Mouse (Mus musculus) left cerebral cortex, postnatal 4 days (tissue): ENCODE measurements around the gene Slc25a16. TPM values are rescaled to one million over a fixed set of nuclear protein-coding genes. Genes with fewer than 3 reads are reported as not detected.

Experiments used
- DNase-seq: peaks from one replicate; pipeline ENCODE4 v3.0.0-alpha.2; 2022
- intact Hi-C: fragments of 180-260 bp; cut with DNase I; formaldehyde crosslinking; loops from one replicate; pipeline ENCODE4 v1.15.1; 2025
- total RNA-seq, 2 experiments: library from RNA; stranded (reverse); gene quantifications; 2 replicates each; pipeline ENCODE4 v1.2.3; 2021

The Slc25a16 gene
- total RNA-seq: 10 to 100 TPM; 22.1 to 22.6 TPM

DNA sequence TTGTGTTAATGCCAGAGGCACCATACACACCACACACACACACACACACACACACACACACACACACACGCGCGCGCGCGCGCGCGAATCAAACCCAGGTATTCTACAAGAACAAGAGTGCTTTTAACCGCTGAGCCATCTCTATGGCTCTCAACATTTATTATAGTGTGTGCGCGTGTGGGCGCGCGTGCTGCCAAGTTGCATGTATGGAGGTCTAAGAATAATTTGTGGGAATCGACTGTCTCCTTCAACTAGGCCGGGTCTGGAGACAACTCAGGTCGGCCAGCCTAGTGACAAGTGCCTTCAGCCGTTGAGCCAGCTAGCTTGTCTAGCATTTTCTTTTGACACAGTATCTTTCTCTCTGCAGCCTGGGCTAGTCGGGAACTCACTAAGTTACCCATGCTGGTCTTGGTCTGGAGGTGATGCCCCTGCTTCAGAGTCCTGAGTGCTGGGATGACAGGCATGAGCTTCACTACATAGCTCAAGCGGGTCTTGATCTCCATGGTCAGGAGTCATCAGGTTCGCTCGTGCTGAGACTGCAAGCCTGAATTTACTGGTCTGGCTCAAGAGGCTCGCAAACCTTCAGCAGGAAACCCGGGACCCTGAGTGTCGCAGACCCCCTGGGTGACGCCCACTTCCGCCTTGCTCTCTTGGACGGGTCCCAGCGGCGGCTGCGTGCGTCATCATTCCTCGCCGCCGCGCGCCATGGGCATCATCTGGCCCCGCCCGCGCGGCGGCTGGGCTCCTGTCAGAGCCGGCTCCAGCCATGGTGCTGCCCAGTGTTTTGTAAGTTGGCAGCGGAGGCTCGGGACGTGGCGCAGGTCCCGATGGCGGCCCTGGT, at the start of gene Slc25a16:
TSS of gene Slc25a16 (plus strand) at position 709 of the 841 bp plus-strand sequence.
- DNase-seq: peak; percentile 95
- intact Hi-C loops: loop anchor here (10.0 kb wide), 1 partner anchor 115 kb away; no protein-coding TSS in a partner anchor

DNA sequence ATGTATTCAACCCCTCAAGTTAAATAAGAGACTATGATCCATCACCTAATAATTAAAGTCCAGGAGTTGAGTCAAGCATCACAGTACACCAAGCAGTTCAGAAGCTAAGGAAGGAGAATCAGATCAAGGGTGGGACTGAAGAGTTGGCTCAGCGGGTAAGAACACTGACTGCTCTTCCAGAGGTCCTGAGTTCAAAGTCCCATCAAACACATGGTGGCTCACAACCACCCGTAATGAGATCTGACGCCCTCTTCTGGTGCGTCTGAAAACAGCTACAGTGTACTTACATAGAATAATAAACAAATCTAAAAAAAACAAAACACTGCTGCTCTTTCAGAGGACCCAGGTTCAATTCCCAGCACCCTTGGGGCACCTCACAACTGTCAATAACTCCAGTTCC, 45.6 kb upstream of the Slc25a16 start:
- intact Hi-C loops: no loop called here
- no peak for DNase-seq

DNA sequence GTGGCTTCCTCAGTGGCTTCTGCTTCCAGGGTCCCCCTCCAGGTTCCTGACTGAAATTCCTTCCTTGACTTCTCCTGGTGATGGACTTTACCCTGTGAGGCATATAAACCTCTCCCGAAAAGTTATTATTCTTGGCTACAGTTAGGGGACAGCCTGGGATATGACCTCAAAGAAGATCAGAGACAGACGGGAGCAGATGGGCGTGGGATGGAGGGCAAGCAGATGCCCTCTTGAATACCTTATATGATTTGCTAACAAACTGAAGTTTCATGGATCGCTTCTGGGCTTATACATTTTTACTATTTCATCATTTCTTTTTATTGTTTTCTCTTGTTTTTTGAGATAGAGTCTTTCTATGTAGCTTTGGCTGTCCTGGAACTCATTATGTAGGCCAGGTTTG, 44.9 kb upstream of the Slc25a16 start:
- intact Hi-C loops: no loop called here
- no peak for DNase-seq

DNA sequence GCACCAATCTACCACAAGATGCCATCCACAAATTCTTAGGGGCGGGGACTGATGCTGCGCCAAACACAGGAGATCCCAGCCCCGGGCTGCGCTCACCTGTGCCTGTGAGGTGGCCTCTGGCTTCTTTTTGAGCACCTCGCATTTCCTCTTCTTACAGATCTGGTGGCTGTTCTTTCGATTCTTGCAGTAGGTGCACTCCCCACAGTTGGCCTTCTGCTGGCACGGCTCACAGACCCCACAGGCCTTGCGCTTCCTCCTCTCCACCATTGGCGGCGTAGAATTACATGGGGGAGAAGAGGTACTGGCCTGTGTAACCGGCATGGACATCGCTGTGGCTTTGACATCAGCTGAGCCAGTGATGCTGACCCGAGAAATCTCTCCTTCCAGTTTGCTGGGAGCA, 42.4 kb upstream of the Slc25a16 start:
- no peak for DNase-seq
- intact Hi-C loops: no loop called here

DNA sequence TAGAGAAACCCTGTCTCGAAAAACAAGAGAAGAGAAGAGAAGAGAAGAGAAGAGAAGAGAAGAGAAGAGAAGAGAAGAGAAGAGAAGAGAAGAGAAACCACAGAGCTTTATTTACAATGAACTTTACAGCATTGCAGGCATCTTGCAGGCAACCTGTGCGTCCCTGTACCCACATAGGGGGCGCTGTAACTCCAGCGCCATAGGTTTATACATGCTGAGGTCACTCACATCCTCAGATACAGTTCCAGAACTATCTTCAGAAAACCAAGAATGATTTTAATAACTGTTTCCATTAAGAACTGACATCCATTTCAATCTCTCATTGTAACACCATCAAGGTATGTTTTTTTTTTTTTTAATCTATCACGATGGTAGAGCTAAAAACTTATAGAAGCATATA, 39.2 kb upstream of the Slc25a16 start:
- DNase-seq: no peak
- intact Hi-C loops: no loop called here

DNA sequence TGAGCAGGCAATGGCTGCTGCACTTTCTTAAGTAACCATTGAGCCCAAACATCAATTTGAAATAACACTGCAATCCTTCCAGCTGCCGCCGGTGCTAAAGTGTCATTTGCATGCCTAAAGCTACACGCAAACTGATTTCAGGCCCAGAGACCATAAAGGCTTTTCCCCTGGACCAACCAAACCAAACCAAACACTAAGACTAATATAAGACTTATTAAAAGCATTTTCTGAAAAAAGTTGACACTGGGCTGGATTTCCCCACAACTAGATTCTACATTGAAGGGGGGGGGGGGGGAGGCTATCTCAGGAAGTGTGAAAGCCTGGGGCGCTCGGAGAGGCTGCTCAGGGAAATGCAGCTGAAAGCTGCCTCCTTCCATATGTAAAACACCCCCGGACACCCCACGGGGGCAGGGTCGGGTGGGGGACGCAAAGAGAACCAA, 36.5 kb upstream of the Slc25a16 start:
- intact Hi-C loops: no loop called here
- DNase-seq: peak; percentile 29

DNA sequence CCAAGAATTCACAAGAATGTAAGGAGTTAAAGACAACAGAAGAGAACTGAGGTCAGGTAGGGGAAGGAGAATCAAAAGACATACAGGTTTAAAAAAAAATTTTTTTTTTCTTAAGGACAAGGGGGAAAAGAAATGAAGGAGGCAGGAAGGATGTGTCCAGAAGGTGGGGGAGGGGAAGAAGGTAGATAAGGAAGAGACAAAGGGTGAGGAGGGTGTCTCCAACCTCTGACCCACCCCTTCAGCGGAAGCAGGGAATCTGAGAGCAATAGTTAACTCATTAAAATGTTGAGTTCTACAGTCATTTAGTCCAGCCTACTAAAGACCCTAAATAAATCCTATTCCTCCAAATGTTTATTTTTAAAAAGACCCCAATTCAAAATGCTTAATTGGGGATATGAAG, 35.9 kb upstream of the Slc25a16 start:
- intact Hi-C loops: no loop called here
- DNase-seq: no peak

DNA sequence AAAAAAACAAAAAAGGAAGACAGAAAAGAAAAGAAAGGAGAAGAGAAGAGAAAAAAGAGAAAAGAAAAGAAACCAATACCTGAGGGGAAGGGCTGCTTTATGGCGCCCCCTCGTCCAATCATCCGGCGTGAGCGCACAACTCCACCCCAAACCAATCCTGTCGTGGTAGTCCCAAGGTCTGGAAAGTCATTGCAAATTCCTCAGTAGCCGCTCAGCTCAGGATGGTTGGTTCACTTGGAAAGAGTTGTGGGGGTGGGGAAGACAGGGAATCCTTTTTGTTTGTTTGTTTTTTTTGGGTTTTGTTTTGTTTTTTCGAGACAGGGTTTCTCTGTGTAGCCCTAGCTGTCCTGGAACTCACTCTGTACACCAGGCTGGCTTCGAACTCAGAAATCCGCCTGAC, 35.0 kb upstream of the Slc25a16 start:
- intact Hi-C loops: no loop called here

DNA sequence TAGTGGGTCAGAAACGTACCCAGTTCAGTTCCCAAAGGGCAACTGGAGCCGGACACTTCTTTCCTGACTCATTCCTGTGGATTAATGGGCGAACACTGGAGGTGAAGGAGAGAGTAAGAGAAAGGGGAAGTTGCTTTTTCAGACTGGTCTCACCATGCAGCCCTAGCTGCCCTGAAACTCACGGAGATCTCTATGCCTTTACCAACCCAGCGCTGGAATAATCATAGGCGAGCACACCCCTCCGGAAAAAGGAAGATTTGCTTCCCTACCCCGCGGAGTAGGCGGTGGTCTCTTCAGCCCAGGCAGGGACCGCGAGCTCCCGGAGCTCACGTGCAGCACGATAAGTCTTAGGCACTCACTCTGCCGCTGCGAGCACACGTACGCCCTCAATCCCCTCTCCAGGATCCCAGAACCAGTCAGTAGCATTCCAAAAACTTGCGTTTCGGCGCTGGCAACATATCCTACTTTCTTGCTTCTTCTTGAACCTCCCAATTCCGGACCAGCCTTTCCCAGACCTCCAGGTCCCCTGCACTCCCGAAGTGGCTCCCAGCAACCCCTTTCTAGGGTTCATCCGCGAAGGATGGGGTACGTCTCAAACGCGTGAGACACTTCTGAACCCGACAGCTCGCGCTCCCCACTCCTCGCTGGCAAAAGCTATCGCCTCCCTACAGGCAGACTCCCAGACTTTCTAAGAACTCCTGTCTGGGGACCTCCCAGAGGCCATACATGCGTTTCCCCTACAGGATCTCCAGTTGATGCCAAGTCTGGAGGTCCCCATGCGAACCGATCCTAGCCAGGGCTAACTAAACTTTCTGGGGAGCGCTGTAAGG, 34.2 kb upstream of the Slc25a16 start:
- no peak for DNase-seq
- intact Hi-C loops: no loop called here

More for the DNA sequence above, 35.0 kb upstream of the Slc25a16 start:
- no peak for DNase-seq

DNA sequence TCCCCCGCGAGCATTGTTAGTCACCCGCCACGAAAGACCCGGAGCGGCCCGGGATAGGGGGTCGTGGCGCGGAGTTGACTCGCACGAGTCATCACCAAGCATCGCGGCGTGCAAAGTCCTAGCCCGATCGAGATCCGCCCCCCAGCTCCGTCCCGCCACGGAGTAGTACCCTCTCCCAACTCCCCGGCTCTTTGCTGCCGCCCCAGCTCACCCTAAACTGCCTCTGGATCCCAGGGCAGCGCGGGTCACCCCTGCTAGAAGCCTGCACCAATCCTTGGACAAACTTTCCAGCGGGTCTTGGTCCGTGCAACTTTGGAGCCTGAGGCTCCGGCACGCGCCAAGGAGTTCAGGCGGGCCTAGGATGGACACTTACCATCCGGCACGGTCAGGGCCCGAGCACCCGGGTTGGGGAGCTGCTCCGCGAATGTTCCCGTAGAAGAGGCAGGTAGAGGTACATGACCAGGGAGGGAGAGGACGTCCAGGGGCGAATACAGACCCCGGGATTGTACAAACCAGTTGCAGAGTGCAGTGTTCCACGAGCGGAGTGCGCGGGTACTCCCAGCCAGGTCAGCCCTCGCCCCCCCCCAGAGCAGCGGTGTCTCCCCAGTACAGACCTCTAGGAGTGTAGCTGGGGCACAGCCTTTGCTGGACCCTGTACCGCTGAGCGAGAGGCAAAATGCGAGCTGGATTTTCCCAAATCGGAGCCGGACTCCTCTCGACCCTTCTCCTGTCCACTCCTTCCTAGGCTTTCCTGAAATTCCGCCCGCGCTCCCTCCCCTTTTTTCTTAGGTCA, 33.4 kb upstream of the Slc25a16 start:
- intact Hi-C loops: no loop called here
- DNase-seq: peak; percentile 70

DNA sequence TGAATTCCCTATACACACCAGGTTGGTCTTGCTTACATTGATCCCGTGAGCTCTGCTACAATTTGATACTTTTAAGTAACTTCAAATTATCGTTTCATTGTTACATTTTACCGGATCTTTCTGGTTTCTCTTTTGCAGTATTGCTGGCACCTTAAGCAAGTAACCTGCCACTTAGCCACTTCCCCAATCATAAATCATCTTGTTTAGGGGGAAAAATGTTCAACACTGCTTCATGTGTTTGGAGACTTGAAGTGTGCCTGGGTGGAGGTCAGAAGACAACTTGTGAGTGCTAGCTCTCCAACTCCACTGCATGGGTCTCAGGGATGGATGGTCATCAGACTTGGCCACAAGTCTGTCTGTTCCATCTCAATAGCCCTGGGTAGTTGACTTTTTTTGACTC, 29.4 kb upstream of the Slc25a16 start:
- intact Hi-C loops: no loop called here
- no peak for DNase-seq

DNA sequence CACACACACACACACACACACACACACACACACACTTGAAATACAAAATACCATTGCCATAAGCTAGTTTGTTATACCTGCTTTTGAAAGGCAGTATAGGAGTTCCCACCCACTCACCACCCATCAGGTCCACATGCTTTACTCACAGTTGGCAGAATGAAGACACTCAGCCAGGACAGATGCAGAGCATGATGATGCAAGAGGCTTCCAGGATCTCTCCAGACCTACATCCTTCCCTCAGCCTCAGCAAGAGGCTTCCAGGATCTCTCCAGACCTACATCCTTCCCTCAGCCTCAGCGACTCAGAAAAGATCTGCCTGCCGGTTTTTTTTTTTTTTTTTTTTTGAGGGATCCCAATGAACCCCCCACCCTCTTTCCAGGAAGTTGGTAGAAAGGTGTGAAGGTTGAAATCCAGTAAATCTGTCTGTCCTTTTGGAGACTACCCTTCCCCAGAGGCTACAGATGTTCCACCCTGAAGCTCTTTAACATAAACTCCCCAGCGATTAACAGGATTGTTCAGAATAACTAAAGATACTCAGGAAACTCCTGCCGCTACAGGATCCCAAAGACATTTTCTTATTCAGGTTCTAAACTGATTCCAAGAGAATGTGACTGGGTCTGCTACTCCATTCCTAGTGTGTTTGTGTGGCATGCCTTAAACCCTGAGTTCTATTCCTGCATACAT, 27.7 kb upstream of the Slc25a16 start:
- no peak for DNase-seq
- intact Hi-C loops: no loop called here

DNA sequence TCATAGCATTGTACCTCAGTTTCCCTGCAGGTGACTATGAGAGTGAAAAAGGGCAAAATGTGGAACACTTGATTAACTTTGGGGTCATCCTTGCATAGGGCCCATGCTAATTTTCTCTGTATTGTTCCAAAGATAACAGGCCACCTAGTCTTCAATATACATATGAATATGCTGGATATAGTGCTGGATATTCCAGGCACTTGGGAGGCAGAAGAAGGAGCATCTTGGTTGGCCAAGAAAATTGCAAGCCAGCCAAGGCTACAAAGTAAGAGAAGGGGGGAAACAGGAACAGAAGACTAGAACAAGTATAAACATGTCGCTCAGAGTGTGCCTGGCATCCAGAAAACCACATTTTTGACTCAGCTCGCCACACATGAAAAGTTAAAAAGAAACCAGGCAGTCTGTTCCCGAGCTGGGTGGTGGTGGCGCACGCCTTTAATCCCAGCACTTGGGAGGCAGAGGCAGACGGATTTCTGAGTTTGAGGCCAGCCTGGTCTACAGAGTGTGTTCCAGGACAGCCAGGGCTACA, 27.0 kb upstream of the Slc25a16 start:
- intact Hi-C loops: no loop called here
- no peak for DNase-seq

DNA sequence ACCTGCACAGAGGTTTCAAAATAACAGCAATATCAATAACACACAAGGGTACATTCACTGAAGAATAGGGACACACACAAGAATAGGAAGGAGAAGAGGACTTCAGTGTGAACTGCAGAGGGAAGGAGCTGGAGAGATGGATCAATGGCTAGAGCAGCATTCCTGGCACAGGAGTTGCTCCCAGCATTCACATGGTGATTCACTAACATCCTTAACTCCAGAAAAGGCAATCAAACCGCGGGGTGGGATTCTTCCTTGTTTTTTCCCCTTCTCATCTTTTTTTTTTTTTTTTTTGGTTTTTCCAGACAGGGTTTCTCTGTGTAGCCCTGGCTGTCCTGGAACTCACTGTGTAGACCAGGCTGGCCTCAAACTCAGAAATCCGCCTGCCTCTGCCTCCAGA, 26.0 kb upstream of the Slc25a16 start:
- intact Hi-C loops: no loop called here
- no peak for DNase-seq

DNA sequence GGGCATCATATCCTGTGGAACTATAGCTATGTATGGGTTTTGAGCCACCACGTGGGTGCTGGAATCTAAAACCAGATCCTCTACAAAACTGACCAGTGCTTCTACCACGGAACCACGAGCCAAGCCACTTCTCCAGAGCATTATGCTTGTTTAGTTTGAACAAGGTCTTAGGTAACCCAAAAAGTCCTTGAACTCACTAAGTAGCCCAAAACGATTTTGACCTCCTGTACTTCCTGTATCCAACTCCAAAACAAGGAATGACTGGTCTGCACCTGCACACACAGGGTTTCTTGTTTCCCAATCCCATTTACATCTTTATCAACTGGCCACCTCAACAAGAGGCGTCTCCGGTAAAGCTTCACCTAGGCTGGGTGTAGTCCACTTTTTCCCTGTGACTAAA, 25.0 kb upstream of the Slc25a16 start:
- no peak for DNase-seq
- intact Hi-C loops: no loop called here

DNA sequence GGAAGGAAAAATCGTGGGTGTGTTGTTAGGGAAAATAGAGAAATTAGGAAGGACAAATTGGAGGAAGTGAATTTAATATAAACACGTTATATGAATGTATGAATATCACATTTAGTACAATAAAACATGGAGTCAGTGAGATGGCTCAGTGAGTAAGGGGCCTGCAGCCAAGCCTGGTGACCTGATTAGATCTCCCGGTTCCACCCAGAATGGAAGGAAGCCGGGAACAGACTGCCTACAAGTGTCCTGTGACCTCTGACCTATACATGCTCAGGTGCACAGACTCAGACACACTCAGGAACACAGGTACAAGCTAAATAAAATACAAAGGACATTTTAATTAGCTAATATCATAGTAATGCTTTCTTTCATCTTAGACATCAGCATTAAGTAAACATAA, 24.4 kb upstream of the Slc25a16 start:
- DNase-seq: no peak
- intact Hi-C loops: no loop called here

DNA sequence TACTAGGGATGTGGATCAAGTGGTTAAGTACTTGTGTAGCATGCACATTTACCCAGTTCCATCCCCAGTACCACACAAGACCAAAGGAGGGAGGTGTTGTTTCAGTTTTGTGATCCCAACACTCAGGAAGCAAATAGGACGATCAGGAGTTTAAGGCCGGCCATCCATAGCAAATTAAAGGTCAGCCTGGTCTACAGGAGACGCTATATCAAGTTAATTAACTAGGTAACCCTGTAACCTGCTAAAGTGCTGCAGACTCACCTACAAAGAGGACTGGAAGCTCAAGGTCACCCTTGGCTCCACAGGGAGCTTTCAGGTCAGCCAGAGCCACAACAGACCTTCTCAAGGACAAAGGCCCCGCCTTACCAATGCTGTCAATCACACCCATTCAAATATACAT, 23.7 kb upstream of the Slc25a16 start:
- DNase-seq: no peak
- intact Hi-C loops: no loop called here

DNA sequence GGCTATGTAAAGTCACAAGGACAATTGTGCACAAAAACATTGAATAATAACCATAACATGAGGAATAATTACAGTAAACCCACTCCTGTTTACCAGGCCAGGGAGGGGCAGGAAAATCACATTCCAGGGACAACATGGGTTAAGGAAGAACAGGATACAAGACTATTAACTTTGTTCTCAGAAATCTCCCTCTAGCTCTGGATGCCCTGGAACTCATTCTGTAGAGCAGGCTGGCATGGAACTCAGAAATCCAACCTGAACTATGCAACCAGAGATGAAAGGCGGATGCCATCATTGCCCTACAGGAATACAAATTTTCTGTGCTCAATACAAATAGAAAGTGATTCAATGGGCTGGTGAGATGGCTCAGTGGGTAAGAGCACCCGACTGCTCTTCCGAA, 23.0 kb upstream of the Slc25a16 start:
- intact Hi-C loops: no loop called here
- DNase-seq: no peak

DNA sequence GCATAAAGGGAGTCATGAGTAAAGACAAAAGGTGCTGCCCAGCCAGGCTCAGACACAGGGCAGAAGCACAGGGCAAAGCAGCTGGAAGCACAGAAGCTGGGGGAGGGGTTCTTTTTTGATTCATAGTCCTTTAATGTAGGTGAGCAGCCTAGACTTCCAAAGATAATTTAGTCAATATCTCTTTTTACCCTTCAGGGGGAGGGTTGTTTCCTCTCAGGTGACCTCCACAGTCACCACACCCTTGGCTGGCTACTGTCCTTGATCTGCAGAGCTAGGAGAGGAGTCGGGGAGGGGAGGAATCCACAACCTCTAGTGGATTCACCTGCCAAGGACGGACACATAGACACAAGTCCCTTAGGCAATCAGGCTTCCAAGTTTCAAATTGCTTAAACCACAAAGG, 22.4 kb upstream of the Slc25a16 start:
- DNase-seq: no peak
- intact Hi-C loops: no loop called here

DNA sequence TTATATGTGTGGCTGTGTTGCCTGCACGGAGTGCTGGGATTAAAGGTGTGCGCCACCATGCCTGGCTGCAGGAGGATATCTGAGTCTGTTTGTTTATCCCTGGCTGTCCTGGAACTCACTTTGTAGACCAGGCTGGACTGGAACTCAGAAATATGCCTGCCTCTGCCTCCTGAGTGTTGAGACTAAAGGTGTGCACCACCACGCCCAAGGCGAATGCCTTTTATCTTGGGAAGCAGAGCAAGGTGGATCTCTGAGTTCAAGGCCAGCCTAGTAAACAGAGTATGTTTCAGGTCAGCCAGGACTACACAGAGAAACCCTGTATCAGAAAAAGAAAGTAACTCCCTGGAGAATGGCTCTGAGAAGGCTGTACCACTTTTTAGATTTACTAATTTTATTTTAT, 20.3 kb upstream of the Slc25a16 start:
- DNase-seq: no peak
- intact Hi-C loops: no loop called here
